Mouse (Mus musculus) liver, embryonic 12.5 days (tissue): ENCODE results near the gene Myo1b. TPM values are rescaled to one million over a fixed set of nuclear protein-coding genes. Genes with fewer than 3 reads are reported as not detected.

Source experiments
- ATAC-seq: fragments of 200-750 bp; cut with Nextera tagmentation; 2 replicates; pipeline ENCODE4 v1.8.0; 2017; ENCODE audit warnings: moderate number of reproducible peaks, mild to moderate bottlenecking, moderate library complexity
- H3K27ac ChIP-seq: fragments of 300-500 bp; sonication (generic); 2 replicates; pipeline ENCODE4 v1.5.1; 2016; ENCODE audit warnings: mild to moderate bottlenecking
- H3K27me3 ChIP-seq: fragments of 300-500 bp; sonication (generic); replicated peaks from 2 replicates; pipeline ENCODE4 v1.6.1; 2016; ENCODE audit warnings: mild to moderate bottlenecking, moderate library complexity
- H3K36me3 ChIP-seq: fragments of 300-500 bp; sonication (generic); 2 replicates; pipeline ENCODE4 v1.6.1; 2016; ENCODE audit warnings: mild to moderate bottlenecking, moderate library complexity
- H3K4me1 ChIP-seq: fragments of 300-500 bp; sonication (generic); 2 replicates; pipeline ENCODE4 v1.6.1; 2016
- H3K4me2 ChIP-seq: fragments of 300-500 bp; sonication (generic); 2 replicates; pipeline ENCODE4 v1.6.1; 2016; ENCODE audit warnings: mild to moderate bottlenecking, moderate library complexity
- H3K4me3 ChIP-seq: fragments of 300-500 bp; sonication (generic); 2 replicates; pipeline ENCODE4 v1.5.1; 2016; ENCODE audit warnings: mild to moderate bottlenecking, moderate library complexity
- H3K9ac ChIP-seq: fragments of 300-500 bp; sonication (generic); 2 replicates; pipeline ENCODE4 v1.6.1; 2016; ENCODE audit warnings: mild to moderate bottlenecking, moderate library complexity
- H3K9me3 ChIP-seq: fragments of 300-500 bp; sonication (generic); replicated peaks from 2 replicates; pipeline ENCODE4 v1.6.1; 2016; ENCODE audit warnings: mild to moderate bottlenecking, moderate library complexity
- WGBS: fragments of 180-500 bp; shearing (Covaris S2); methylation state at CpG from one replicate; pipeline ENCODE4 v1.1.7; 2016; ENCODE audit not compliant: insufficient replicate concordance; 5-methylcytosine and 5-hydroxymethylcytosine counted together
- polyA plus RNA-seq: library from polyadenylated mRNA; unstranded; fragments of >200 nt; fragmentation: Nextera tagmentation; extraction: Ambion mirVana; gene quantifications from 2 replicates; pipeline ENCODE4 v1.2.1, GENCODE M21; 2016

The Myo1b gene
- polyA plus RNA-seq, 1 experiment from 2014 or later: 12.0 TPM

GRCm38 (mm10) chr1:51835795-51836194, 80.1 kb downstream of the Myo1b start:
- Histone ChIP-seq H3K4me2 (no peak overlapping the region), H3K9ac (no peak overlapping the region), H3K36me3 (peaks cover 8% of the 10 kb centered on the region), H3K27ac (no peak overlapping the region), H3K4me1 (no peaks in the 10 kb centered on the region), H3K27me3 (no peaks in the 10 kb centered on the region), H3K9me3 (no peaks in the 10 kb centered on the region), H3K4me3 (no peak overlapping the region)
- ATAC-seq: no peak
- WGBS: 60% methylated on average over 8 of the region's 8 CpGs

- no peak overlapping the region for H3K4me3 ChIP-seq
- no peaks in the 10 kb centered on the region for H3K27me3 ChIP-seq
- no peak overlapping the region for H3K4me2 ChIP-seq
- no peak for ATAC-seq
- no peak overlapping the region for H3K27ac ChIP-seq
- H3K36me3 ChIP-seq: peaks cover 8% of the 10 kb centered on the region
- no peaks in the 10 kb centered on the region for H3K9me3 ChIP-seq
- no peaks in the 10 kb centered on the region for H3K4me1 ChIP-seq
- H3K9ac ChIP-seq: no peak overlapping the region
- WGBS: 63% methylated on average over 3 of the region's 3 CpGs
Observed at GRCm38 (mm10) chr1:51834072-51834471, 81.8 kb downstream of the Myo1b start.

GRCm38 (mm10) chr1:51829353-51829752, 86.5 kb downstream of the Myo1b start:
- H3K36me3 ChIP-seq: peaks cover 8% of the 10 kb centered on the region
- H3K27me3 ChIP-seq: no peaks in the 10 kb centered on the region
- no peak overlapping the region for H3K27ac ChIP-seq
- ATAC-seq: no peak
- no peaks in the 10 kb centered on the region for H3K9me3 ChIP-seq
- WGBS: 79% methylated on average over 9 of the region's 9 CpGs
- no peak overlapping the region for H3K4me2 ChIP-seq
- H3K4me3 ChIP-seq: no peak overlapping the region
- no peak overlapping the region for H3K9ac ChIP-seq
- H3K4me1 ChIP-seq: no peaks in the 10 kb centered on the region

- no peaks in the 10 kb centered on the region for H3K27me3 ChIP-seq
- no peak overlapping the region for H3K27ac ChIP-seq
- no peak overlapping the region for H3K4me3 ChIP-seq
- H3K4me2 ChIP-seq: no peak overlapping the region
- H3K4me1 ChIP-seq: no peaks in the 10 kb centered on the region
- no peak for ATAC-seq
- H3K9me3 ChIP-seq: no peaks in the 10 kb centered on the region
- no peak overlapping the region for H3K9ac ChIP-seq
- no peaks in the 10 kb centered on the region for H3K36me3 ChIP-seq
- 78% methylated on average over 4 of the region's 4 CpGs for WGBS
Observed at GRCm38 (mm10) chr1:51822531-51822930, 93.3 kb downstream of the Myo1b start.

GRCm38 (mm10) chr1:51821701-51822495, 94.0 kb downstream of the Myo1b start:
- H3K4me1 ChIP-seq: no peaks in the 10 kb centered on the region
- no peaks in the 10 kb centered on the region for H3K9me3 ChIP-seq
- H3K27me3 ChIP-seq: no peaks in the 10 kb centered on the region
- H3K4me2 ChIP-seq: no peak overlapping the region
- H3K9ac ChIP-seq: no peak overlapping the region
- ATAC-seq: no peak
- WGBS: 75% methylated on average over 13 of the region's 13 CpGs
- no peak overlapping the region for H3K4me3 ChIP-seq
- H3K36me3 ChIP-seq: no peaks in the 10 kb centered on the region
- no peak overlapping the region for H3K27ac ChIP-seq

- no peak overlapping the region for H3K4me2 ChIP-seq
- ATAC-seq: no peak
- H3K4me1 ChIP-seq: no peaks in the 10 kb centered on the region
- no peak overlapping the region for H3K27ac ChIP-seq
- H3K9me3 ChIP-seq: no peaks in the 10 kb centered on the region
- H3K4me3 ChIP-seq: no peak overlapping the region
- H3K27me3 ChIP-seq: no peaks in the 10 kb centered on the region
- H3K9ac ChIP-seq: no peak overlapping the region
- no peaks in the 10 kb centered on the region for H3K36me3 ChIP-seq
- 72% methylated on average over 6 of the region's 6 CpGs for WGBS
Observed at GRCm38 (mm10) chr1:51820520-51820919, 95.4 kb downstream of the Myo1b start.

GRCm38 (mm10) chr1:51820013-51820441, 95.8 kb downstream of the Myo1b start:
- H3K27ac ChIP-seq: no peak overlapping the region
- no peak overlapping the region for H3K9ac ChIP-seq
- H3K4me3 ChIP-seq: no peak overlapping the region
- no peaks in the 10 kb centered on the region for H3K9me3 ChIP-seq
- H3K27me3 ChIP-seq: no peaks in the 10 kb centered on the region
- no peak for ATAC-seq
- H3K4me1 ChIP-seq: no peaks in the 10 kb centered on the region
- H3K36me3 ChIP-seq: no peaks in the 10 kb centered on the region
- H3K4me2 ChIP-seq: no peak overlapping the region
- WGBS: 61% methylated on average over 7 of the region's 7 CpGs

- Histone ChIP-seq H3K36me3 (no peaks in the 10 kb centered on the region), H3K4me1 (no peaks in the 10 kb centered on the region), H3K9ac (no peak overlapping the region), H3K9me3 (no peaks in the 10 kb centered on the region), H3K27me3 (no peaks in the 10 kb centered on the region), H3K4me3 (no peak overlapping the region), H3K27ac (no peak overlapping the region), H3K4me2 (no peak overlapping the region)
- WGBS: 58% methylated on average over 1 of the region's 1 CpGs
- no peak for ATAC-seq
Observed at GRCm38 (mm10) chr1:51815636-51816035, 100.2 kb downstream of the Myo1b start.

GRCm38 (mm10) chr1:51814854-51815630, 100.8 kb downstream of the Myo1b start:
- Histone ChIP-seq H3K27me3 (no peaks in the 10 kb centered on the region), H3K9me3 (no peaks in the 10 kb centered on the region), H3K27ac (no peak overlapping the region), H3K4me2 (no peak overlapping the region), H3K4me1 (no peaks in the 10 kb centered on the region), H3K9ac (no peak overlapping the region), H3K4me3 (no peak overlapping the region), H3K36me3 (no peaks in the 10 kb centered on the region)
- 65% methylated on average over 5 of the region's 5 CpGs for WGBS
- ATAC-seq: no peak

GRCm38 (mm10) chr1:51808847-51809246, 107.0 kb downstream of the Myo1b start:
- 56% methylated on average over 10 of the region's 10 CpGs for WGBS

GRCm38 (mm10) chr1:51808228-51808627, 107.6 kb downstream of the Myo1b start:
- no peaks in the 10 kb centered on the region for H3K4me1 ChIP-seq
- WGBS: 15% methylated on average over 1 of the region's 1 CpGs
- no peak overlapping the region for H3K27ac ChIP-seq
- no peak overlapping the region for H3K4me2 ChIP-seq
- no peaks in the 10 kb centered on the region for H3K36me3 ChIP-seq
- ATAC-seq: no peak
- H3K9ac ChIP-seq: no peak overlapping the region
- no peak overlapping the region for H3K4me3 ChIP-seq
- H3K9me3 ChIP-seq: no peaks in the 10 kb centered on the region
- H3K27me3 ChIP-seq: no peaks in the 10 kb centered on the region

More at GRCm38 (mm10) chr1:51808847-51809246, 107.0 kb downstream of the Myo1b start:
- H3K4me2 ChIP-seq: no peak overlapping the region
- H3K4me3 ChIP-seq: no peak overlapping the region
- H3K9me3 ChIP-seq: no peaks in the 10 kb centered on the region
- no peak for ATAC-seq
- H3K36me3 ChIP-seq: no peaks in the 10 kb centered on the region
- H3K27ac ChIP-seq: no peak overlapping the region
- H3K9ac ChIP-seq: no peak overlapping the region
- no peaks in the 10 kb centered on the region for H3K4me1 ChIP-seq
- H3K27me3 ChIP-seq: no peaks in the 10 kb centered on the region

GRCm38 (mm10) chr1:51805040-51805610, 110.7 kb downstream of the Myo1b start:
- no peak overlapping the region for H3K4me2 ChIP-seq
- whole genome bisulfite sequencing: 21% methylated on average over 5 of the region's 5 CpGs
- H3K36me3 ChIP-seq: no peaks in the 10 kb centered on the region
- H3K4me1 ChIP-seq: no peaks in the 10 kb centered on the region
- no peaks in the 10 kb centered on the region for H3K27me3 ChIP-seq
- H3K9me3 ChIP-seq: no peaks in the 10 kb centered on the region
- no peak overlapping the region for H3K4me3 ChIP-seq
- no peak overlapping the region for H3K27ac ChIP-seq
- no peak overlapping the region for H3K9ac ChIP-seq
- ATAC-seq: no peak
